Mouse (Mus musculus) heart, postnatal 0 days (tissue): Measurements from ENCODE around the gene Map4k2. TPM values are rescaled to one million over a fixed set of nuclear protein-coding genes. Genes with fewer than 3 reads are reported as not detected.
A peak's percentile ranks its signal among the peaks of the same experiment; 100 is the strongest.

Source experiments
- ATAC-seq: fragments of 200-750 bp; cut with Nextera tagmentation; 2 replicates; pipeline ENCODE4 v1.8.0; 2017; ENCODE audit warnings: low read depth, moderate number of reproducible peaks, moderate library complexity; ENCODE audit not compliant: insufficient read depth
- DNase-seq: peaks from one replicate; pipeline ENCODE4 v3.0.0-alpha.2; 2016; ENCODE audit warnings: low spot score
- H3K27ac ChIP-seq: fragments of 300-500 bp; sonication (generic); 2 replicates; pipeline ENCODE4 v1.5.1; 2014; ENCODE audit warnings: low read depth, mild to moderate bottlenecking
- H3K27me3 ChIP-seq: fragments of 300-500 bp; sonication (generic); 2 replicates; pipeline ENCODE4 v1.6.1; 2014; ENCODE audit warnings: low read length, mixed read lengths; ENCODE audit not compliant: control insufficient read depth, insufficient read depth
- H3K36me3 ChIP-seq: fragments of 300-500 bp; sonication (generic); replicated peaks from 2 replicates; pipeline ENCODE4 v1.6.1; 2014; ENCODE audit warnings: low read length, mixed read lengths; ENCODE audit not compliant: control insufficient read depth, insufficient read depth
- H3K4me1 ChIP-seq: fragments of 300-500 bp; sonication (generic); 2 replicates; pipeline ENCODE4 v1.6.1; 2014; ENCODE audit warnings: antibody characterized with exemption; ENCODE audit not compliant: control insufficient read depth, insufficient read depth
- H3K4me2 ChIP-seq: fragments of 300-500 bp; sonication (generic); 2 replicates; pipeline ENCODE4 v1.6.1; 2014; ENCODE audit warnings: low read depth, mild to moderate bottlenecking, low read length, moderate library complexity
- H3K4me3 ChIP-seq: fragments of 300-500 bp; sonication (generic); 2 replicates; pipeline ENCODE4 v1.5.1; 2014; ENCODE audit warnings: low read depth, low read length
- H3K9ac ChIP-seq: fragments of 300-500 bp; sonication (generic); replicated peaks from 2 replicates; pipeline ENCODE4 v1.6.1; 2014; ENCODE audit warnings: low read depth, low read length, mixed read lengths
- H3K9me3 ChIP-seq: fragments of 300-500 bp; sonication (generic); replicated peaks from 2 replicates; pipeline ENCODE4 v1.6.1; 2016; ENCODE audit warnings: low read length; ENCODE audit not compliant: control insufficient read depth
- CTCF ChIP-seq: IDR thresholded peaks from 2 replicates; pipeline ENCODE4 v1.5.1; 2016; ENCODE audit warnings: antibody characterized with exemption, control low read depth, low read depth
- EP300 ChIP-seq: IDR thresholded peaks from 2 replicates; pipeline ENCODE4 v1.6.1; 2016; ENCODE audit warnings: antibody characterized with exemption, low read depth
- WGBS: fragments of 180-500 bp; shearing (Covaris S2); extraction: QIAGEN DNeasy Blood & Tissue Kit; methylation state at CpG from one replicate; pipeline ENCODE4 v1.1.7; 2014; 5-methylcytosine and 5-hydroxymethylcytosine counted together
- polyA plus RNA-seq: library from polyadenylated mRNA; unstranded; fragments of >200 nt; fragmentation: Nextera tagmentation; extraction: Ambion mirVana; gene quantifications from 2 replicates; pipeline ENCODE4 v1.2.1, GENCODE M21; 2015
- total RNA-seq: library from RNA; depleted of rRNA; stranded (reverse); fragments of >200 nt; gene quantifications from 2 replicates; pipeline ENCODE4 v1.2.3, GENCODE M21; 2014; ENCODE audit warnings: low replicate concordance

The Map4k2 gene
- total and polyA plus RNA-seq, 2 experiments from 2014 or later = 10.1 to 48.4 TPM

DNA sequence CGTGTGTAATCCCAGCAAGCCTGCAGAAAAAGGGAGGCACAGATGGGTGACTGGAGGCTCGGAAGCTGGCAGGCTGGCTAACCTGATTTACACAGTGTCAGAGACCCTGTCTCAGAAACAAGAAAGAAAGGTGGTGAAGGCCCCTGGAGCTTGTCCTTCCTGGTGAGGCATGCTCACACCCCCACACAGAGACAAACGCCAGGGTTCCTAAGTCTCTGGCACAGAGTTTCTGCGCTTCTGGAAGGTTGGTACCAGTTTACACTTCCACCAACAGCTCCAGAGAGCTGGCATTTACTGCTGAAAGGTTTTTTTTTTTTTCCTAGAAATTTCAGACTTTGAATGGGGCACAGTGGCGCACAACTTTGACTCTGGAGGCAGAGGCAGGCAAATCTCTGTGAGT lies 55.3 kb downstream of the Map4k2 start:
- DNase-seq (no peak), ATAC-seq (no peak)
- no peak overlapping the region for H3K9ac ChIP-seq
- no peak overlapping the region for H3K4me2 ChIP-seq
- H3K4me3 ChIP-seq = no peak overlapping the region
- H3K9me3 ChIP-seq = no peaks in the 10 kb centered on the region
- WGBS = 87% methylated on average over 5 of the region's 5 CpGs
- peaks cover 40% of the 10 kb centered on the region for H3K36me3 ChIP-seq
- no peaks in the 10 kb centered on the region for H3K27me3 ChIP-seq
- peaks cover 21% of the 10 kb centered on the region for H3K4me1 ChIP-seq
- TF ChIP-seq EP300 = no peak
- TF ChIP-seq CTCF = no peak
- no peak overlapping the region for H3K27ac ChIP-seq

- Histone ChIP-seq H3K4me1 (peaks cover 26% of the 10 kb centered on the region), H3K4me3 (no peak overlapping the region), H3K9me3 (no peaks in the 10 kb centered on the region), H3K27ac (peak overlapping the region; percentile 52; the same call in 1 of the 2 replicates), H3K4me2 (peak overlapping the region; percentile 99; the same call in 1 of the 2 replicates), H3K27me3 (no peaks in the 10 kb centered on the region), H3K36me3 (peaks cover 25% of the 10 kb centered on the region), H3K9ac (no peak overlapping the region)
- ATAC-seq = no peak
- 81% methylated on average over 22 of the region's 22 CpGs for WGBS
- TF ChIP-seq EP300 (no peak), CTCF (no peak)
- no peak for DNase-seq
Measured at GRCm38 (mm10) chr19:6397582-6398249, 56.8 kb downstream of the Map4k2 start.

- DNase-seq = peak; percentile 46
- Histone ChIP-seq H3K27ac (peak overlapping the region; percentile 61), H3K27me3 (no peaks in the 10 kb centered on the region), H3K9ac (peak overlapping the region; percentile 73; the same call in 1 of the 2 replicates), H3K36me3 (peaks cover 16% of the 10 kb centered on the region), H3K4me2 (peak overlapping the region; percentile 99), H3K4me1 (peaks cover 26% of the 10 kb centered on the region), H3K9me3 (no peaks in the 10 kb centered on the region), H3K4me3 (peak overlapping the region; percentile 71)
- ATAC-seq = peak; percentile 57
- WGBS = under 1% methylated on average over 39 of the region's 39 CpGs
- TF ChIP-seq EP300 (no peak), CTCF (no peak)
Measured at GRCm38 (mm10) chr19:6398447-6399284, 57.7 kb downstream of the Map4k2 start.

GRCm38 (mm10) chr19:6399285-6400095 lies 58.6 kb downstream of the Map4k2 start, which contains the start of gene Rasgrp2:
Gene Rasgrp2, plus strand, starts transcription at chr19:6399340.
- 1% methylated on average over 61 of the region's 87 CpGs for WGBS
- Histone ChIP-seq H3K9ac (peak within 1 kb of the TSS; percentile 73), H3K27me3 (no peaks in the 10 kb centered on the region), H3K4me3 (peak within 1 kb of the TSS; percentile 71), H3K4me1 (peaks cover 26% of the 10 kb centered on the region), H3K36me3 (peaks cover 10% of the 10 kb centered on the region), H3K27ac (peak within 1 kb of the TSS; percentile 61), H3K9me3 (no peaks in the 10 kb centered on the region), H3K4me2 (peak within 1 kb of the TSS; percentile 99)
- DNase-seq (peak; percentile 39), ATAC-seq (peak; percentile 6; the same call in 1 of the 2 replicates)
- TF ChIP-seq CTCF (no peak), EP300 (peak; percentile 69)
